Mouse (Mus musculus): ENCODE measurements around the gene Cd209g.
A peak's percentile ranks its signal among the peaks of the same experiment; 100 is the strongest.
"Not testable (repeated sequence)": the region's sequence is repeated elsewhere in the genome, so short reads cannot be mapped to it uniquely, and the experiment has no call there.

The Cd209g gene

GRCm38 (mm10) chr8:4133798-4134197 lies at the start of gene Cd209g:
Gene Cd209g (plus strand): TSS chr8:4134098.
- no peak for DNase-seq (ENCODE audit: low spot score in 2 of 2)

- DNase-seq (ENCODE audit: low spot score in 2 of 2) = not testable (repeated sequence)
Observed at GRCm38 (mm10) chr8:4087180-4087722, 46.6 kb upstream of the Cd209g start.

- not testable (repeated sequence) for DNase-seq (ENCODE audit: low spot score in 2 of 2)
Observed at GRCm38 (mm10) chr8:4088514-4088913, 45.4 kb upstream of the Cd209g start.

- DNase-seq (ENCODE audit: low spot score in 2 of 2) = not testable (repeated sequence)
Observed at GRCm38 (mm10) chr8:4105735-4106134, 28.2 kb upstream of the Cd209g start, which contains the start of gene Cd209f. Gene Cd209f (minus strand): TSS chr8:4105835.

- peak; percentile 79 to 80 for DNase-seq (ENCODE audit: low spot score in 2 of 2)
Observed at GRCm38 (mm10) chr8:4139660-4140646, 6.1 kb downstream of the Cd209g start.

GRCm38 (mm10) chr8:4141721-4142120 lies 7.8 kb downstream of the Cd209g start:
- DNase-seq (ENCODE audit: low spot score in 2 of 2) = no peak

- DNase-seq (ENCODE audit: low spot score in 2 of 2) = no peak
Observed at GRCm38 (mm10) chr8:4147272-4147671, 13.4 kb downstream of the Cd209g start.

GRCm38 (mm10) chr8:4154878-4155277 lies 21.0 kb downstream of the Cd209g start:
- no peak for DNase-seq (ENCODE audit: low spot score in 2 of 2)

- DNase-seq (ENCODE audit: low spot score in 2 of 2) = no peak
Observed at GRCm38 (mm10) chr8:4162786-4163185, 28.9 kb downstream of the Cd209g start.

- DNase-seq (ENCODE audit: low spot score in 2 of 2) = no peak
Observed at GRCm38 (mm10) chr8:4165176-4165851, 31.4 kb downstream of the Cd209g start.

GRCm38 (mm10) chr8:4165852-4166751 lies 32.2 kb downstream of the Cd209g start, which contains the start of gene Evi5l:
Gene Evi5l (plus strand): TSS chr8:4166567.
- DNase-seq (ENCODE audit: low spot score in 2 of 2) = peak; percentile 99 to 100

GRCm38 (mm10) chr8:4166881-4167525 lies 33.1 kb downstream of the Cd209g start:
- DNase-seq (ENCODE audit: low spot score in 2 of 2) = no peak

- no peak for DNase-seq (ENCODE audit: low spot score in 2 of 2)
Observed at GRCm38 (mm10) chr8:4167918-4168317, 34.0 kb downstream of the Cd209g start.

GRCm38 (mm10) chr8:4172486-4172885 lies 38.6 kb downstream of the Cd209g start:
- DNase-seq (ENCODE audit: low spot score in 2 of 2) = no peak

- no peak for DNase-seq (ENCODE audit: low spot score in 2 of 2)
Observed at GRCm38 (mm10) chr8:4174018-4174417, 40.1 kb downstream of the Cd209g start.

GRCm38 (mm10) chr8:4183409-4183808 lies 49.5 kb downstream of the Cd209g start:
- no peak for DNase-seq (ENCODE audit: low spot score in 2 of 2)

GRCm38 (mm10) chr8:4186151-4186550 lies 52.3 kb downstream of the Cd209g start:
- no peak for DNase-seq (ENCODE audit: low spot score in 2 of 2)
